Mouse (Mus musculus): ENCODE data around the gene Efna3. TPM values are rescaled to one million over a fixed set of nuclear protein-coding genes. Genes with fewer than 3 reads are reported as not detected.

Efna3 gene
- polyA plus RNA-seq, 1 experiment from 2014 or later, result 2.5 TPM

DNA sequence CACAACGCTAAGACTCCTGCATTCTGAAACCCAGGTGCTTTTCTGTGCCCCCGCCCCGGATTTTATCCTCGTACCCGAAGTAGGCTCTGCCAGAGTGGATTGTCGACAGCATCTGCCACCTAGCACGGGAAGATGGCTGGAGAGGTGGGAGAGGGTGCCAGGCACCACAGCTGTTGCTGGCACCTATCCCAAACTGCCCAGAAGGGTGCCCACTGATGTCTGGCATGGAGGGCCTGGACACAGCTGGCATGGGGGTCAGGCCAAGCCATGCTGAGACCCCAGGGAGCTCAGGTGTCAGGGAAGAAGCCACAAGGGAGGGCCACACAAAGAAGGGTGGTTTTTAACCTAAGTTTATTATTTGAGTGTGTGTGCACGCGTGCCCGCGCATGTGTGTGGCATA lies 10.3 kb upstream of the Efna3 start:
- no peak for DNase-seq (ENCODE audit: low spot score)
- Histone ChIP-seq H3K27me3 (ENCODE audit: insufficient read depth, poor library complexity, severe bottlenecking) (peaks cover 25% of the 10 kb centered on the region), H3K9me3 (no peaks in the 10 kb centered on the region), H3K4me3 (no peak overlapping the region), H3K27ac (no peak overlapping the region), H3K36me3 (peaks cover 28% of the 10 kb centered on the region), H3K4me1 (peaks cover 58% of the 10 kb centered on the region)
- whole genome bisulfite sequencing, result 77% methylated on average over 11 of the region's 11 CpGs

- H3K4me3 ChIP-seq, result no peak overlapping the region
- 61% methylated on average over 12 of the region's 12 CpGs for WGBS
- no peak overlapping the region for H3K27ac ChIP-seq
- peaks cover 61% of the 10 kb centered on the region for H3K4me1 ChIP-seq
- H3K27me3 ChIP-seq (ENCODE audit: insufficient read depth, poor library complexity, severe bottlenecking), result peaks cover 30% of the 10 kb centered on the region
- H3K36me3 ChIP-seq, result peaks cover 28% of the 10 kb centered on the region
- DNase-seq (ENCODE audit: low spot score), result no peak
- H3K9me3 ChIP-seq, result no peaks in the 10 kb centered on the region
Observed at GRCm38 (mm10) chr3:89332476-89332875, 9.7 kb upstream of the Efna3 start.

DNA sequence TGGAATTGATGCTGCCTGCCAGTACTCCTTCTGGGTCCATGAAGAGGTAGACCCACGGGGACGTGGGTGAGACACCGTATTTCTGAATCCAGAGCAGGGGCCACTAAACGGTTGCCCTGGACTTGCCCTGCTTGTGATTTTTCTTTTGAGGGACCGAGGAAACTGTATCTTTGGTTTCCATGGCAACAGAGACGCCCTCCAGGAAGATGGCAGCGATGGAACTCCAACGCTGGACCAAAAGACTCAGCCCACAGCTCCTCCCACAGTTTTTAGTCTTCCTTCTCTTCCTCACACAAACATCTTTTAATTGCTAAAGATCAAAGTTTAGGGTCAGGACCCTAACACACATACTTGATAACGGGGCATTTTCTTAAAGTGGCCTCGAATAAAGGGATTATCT lies 9.2 kb upstream of the Efna3 start:
- H3K9me3 ChIP-seq, result no peaks in the 10 kb centered on the region
- no peak overlapping the region for H3K4me3 ChIP-seq
- peaks cover 61% of the 10 kb centered on the region for H3K4me1 ChIP-seq
- DNase-seq (ENCODE audit: low spot score), result no peak
- H3K27me3 ChIP-seq (ENCODE audit: insufficient read depth, poor library complexity, severe bottlenecking), result peaks cover 35% of the 10 kb centered on the region
- H3K27ac ChIP-seq, result no peak overlapping the region
- 55% methylated on average over 10 of the region's 10 CpGs for WGBS
- H3K36me3 ChIP-seq, result peaks cover 28% of the 10 kb centered on the region

GRCm38 (mm10) chr3:89331561-89331960 lies 8.8 kb upstream of the Efna3 start:
- 65% methylated on average over 13 of the region's 13 CpGs for WGBS
- no peak for DNase-seq (ENCODE audit: low spot score)
- Histone ChIP-seq H3K27me3 (ENCODE audit: insufficient read depth, poor library complexity, severe bottlenecking) (peaks cover 38% of the 10 kb centered on the region), H3K27ac (no peak overlapping the region), H3K36me3 (peaks cover 28% of the 10 kb centered on the region), H3K9me3 (no peaks in the 10 kb centered on the region), H3K4me1 (peaks cover 58% of the 10 kb centered on the region), H3K4me3 (no peak overlapping the region)

GRCm38 (mm10) chr3:89330948-89331347 lies 8.2 kb upstream of the Efna3 start:
- 16% methylated on average over 10 of the region's 10 CpGs for WGBS
- Histone ChIP-seq H3K36me3 (peaks cover 28% of the 10 kb centered on the region), H3K4me3 (0 out of 2 replicates have a peak overlapping the region, but pooled peaks have one; percentile 12), H3K4me1 (peaks cover 52% of the 10 kb centered on the region), H3K27ac (no peak overlapping the region), H3K27me3 (ENCODE audit: insufficient read depth, poor library complexity, severe bottlenecking) (peaks cover 42% of the 10 kb centered on the region), H3K9me3 (no peaks in the 10 kb centered on the region)
- peak; percentile 88 for DNase-seq (ENCODE audit: low spot score)

DNA sequence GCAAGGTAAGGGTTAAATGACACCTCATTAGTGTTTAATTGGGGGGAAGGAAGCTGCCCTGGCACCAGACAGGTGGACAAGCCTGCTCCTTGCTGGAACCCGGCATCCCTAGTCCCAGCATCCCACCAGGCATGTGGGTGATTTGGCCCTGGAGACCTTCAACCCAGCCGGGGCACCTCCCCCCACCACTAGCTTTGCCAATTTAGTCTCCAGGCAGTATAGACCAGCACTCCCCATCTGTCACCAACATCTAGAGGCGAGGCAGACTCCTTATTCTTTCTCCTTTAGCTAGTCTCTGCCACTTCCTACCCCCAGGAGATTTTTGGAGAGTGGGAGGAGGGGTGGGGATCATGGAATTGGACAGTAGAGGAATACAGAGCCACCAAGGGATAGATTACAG lies 7.6 kb upstream of the Efna3 start:
- DNase-seq (ENCODE audit: low spot score), result no peak
- WGBS, result 51% methylated on average over 3 of the region's 3 CpGs
- Histone ChIP-seq H3K4me1 (peaks cover 49% of the 10 kb centered on the region), H3K36me3 (peaks cover 28% of the 10 kb centered on the region), H3K27me3 (ENCODE audit: insufficient read depth, poor library complexity, severe bottlenecking) (peaks cover 37% of the 10 kb centered on the region), H3K27ac (no peak overlapping the region), H3K9me3 (no peaks in the 10 kb centered on the region), H3K4me3 (no peak overlapping the region)

DNA sequence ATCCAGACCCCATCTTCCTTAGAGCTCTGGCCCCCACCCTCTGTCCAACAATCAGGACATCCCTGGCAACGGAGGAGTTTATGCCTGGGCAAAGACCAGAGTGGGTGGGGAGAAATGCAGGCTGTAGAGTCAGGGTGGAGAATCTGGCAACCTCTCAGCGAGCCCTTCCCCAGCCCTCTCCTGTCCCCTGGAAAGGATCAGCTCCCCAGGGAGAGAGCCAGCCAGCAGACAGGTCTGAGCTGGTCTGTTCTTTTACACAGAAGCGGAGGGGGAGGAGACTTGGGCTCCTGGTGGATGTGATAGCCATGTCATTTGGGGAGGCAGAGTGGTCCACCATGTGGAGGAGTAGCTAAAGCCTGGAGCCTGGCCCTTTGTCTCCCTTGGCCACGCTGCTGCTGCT lies 5.9 kb upstream of the Efna3 start:
- no peaks in the 10 kb centered on the region for H3K9me3 ChIP-seq
- H3K4me3 ChIP-seq, result no peak overlapping the region
- peak overlapping the region; percentile 42; the same call in 1 of the 2 replicates for H3K27ac ChIP-seq
- DNase-seq (ENCODE audit: low spot score), result no peak
- peaks cover 49% of the 10 kb centered on the region for H3K4me1 ChIP-seq
- peaks cover 11% of the 10 kb centered on the region for H3K36me3 ChIP-seq
- H3K27me3 ChIP-seq (ENCODE audit: insufficient read depth, poor library complexity, severe bottlenecking), result peaks cover 46% of the 10 kb centered on the region
- 8% methylated on average over 4 of the region's 4 CpGs for WGBS

DNA sequence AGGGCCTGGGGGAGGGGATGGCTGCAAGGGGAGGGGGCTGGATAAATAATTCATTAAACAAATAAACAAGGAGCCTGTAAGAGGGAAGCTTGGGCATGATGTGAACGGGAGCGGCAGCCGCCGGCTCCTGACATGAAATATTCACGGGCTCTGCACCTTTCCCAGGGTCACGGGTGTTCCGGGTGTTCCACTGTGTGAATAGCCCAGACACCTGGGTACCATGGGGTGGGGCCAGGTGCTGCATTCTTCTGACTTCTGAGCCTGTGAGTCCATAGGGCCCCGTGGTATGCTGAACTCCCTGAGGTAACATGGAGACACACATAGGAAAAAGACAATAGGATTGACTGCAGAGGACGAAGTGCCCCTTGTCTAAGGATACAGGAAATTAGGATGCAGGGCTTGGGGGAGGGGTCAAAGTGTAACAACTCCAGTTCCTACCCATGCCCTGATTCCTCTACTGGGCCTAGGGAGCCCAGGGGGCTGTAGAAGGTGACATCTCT lies 4.7 kb upstream of the Efna3 start:
- no peak for DNase-seq (ENCODE audit: low spot score)
- H3K4me1 ChIP-seq, result peaks cover 46% of the 10 kb centered on the region
- WGBS, result 50% methylated on average over 9 of the region's 9 CpGs

DNA sequence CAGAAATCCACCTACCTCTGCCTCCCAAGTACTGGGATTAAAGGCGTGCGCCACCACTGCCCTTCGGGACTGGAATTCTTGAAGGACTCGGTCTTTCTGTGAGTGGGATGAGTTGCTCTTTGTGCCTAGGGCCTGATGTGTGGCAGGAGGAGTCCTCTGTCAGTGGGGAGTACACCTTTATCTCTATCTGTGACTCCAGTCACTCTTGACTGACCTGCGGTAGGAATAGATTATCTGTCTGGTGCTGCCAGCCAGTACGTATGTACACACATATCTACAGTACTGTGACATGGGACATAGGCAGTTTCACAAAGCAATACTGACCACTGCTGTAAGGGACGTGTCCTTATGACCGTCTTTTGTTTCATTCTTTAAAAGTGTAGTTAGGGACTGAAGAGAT lies 3.1 kb upstream of the Efna3 start:
- H3K27ac ChIP-seq, result no peak overlapping the region
- peaks cover 48% of the 10 kb centered on the region for H3K4me1 ChIP-seq
- 81% methylated on average over 8 of the region's 8 CpGs for WGBS
- H3K27me3 ChIP-seq (ENCODE audit: insufficient read depth, poor library complexity, severe bottlenecking), result peaks cover 65% of the 10 kb centered on the region
- H3K4me3 ChIP-seq, result no peak overlapping the region
- H3K36me3 ChIP-seq, result no peaks in the 10 kb centered on the region
- DNase-seq (ENCODE audit: low spot score), result no peak
- no peaks in the 10 kb centered on the region for H3K9me3 ChIP-seq

More for the DNA sequence above, 4.7 kb upstream of the Efna3 start:
- no peaks in the 10 kb centered on the region for H3K36me3 ChIP-seq
- no peak overlapping the region for H3K27ac ChIP-seq
- H3K4me3 ChIP-seq, result no peak overlapping the region
- no peaks in the 10 kb centered on the region for H3K9me3 ChIP-seq
- peaks cover 50% of the 10 kb centered on the region for H3K27me3 ChIP-seq (ENCODE audit: insufficient read depth, poor library complexity, severe bottlenecking)

GRCm38 (mm10) chr3:89322131-89322500 lies 649 bp downstream of the Efna3 start:
- Histone ChIP-seq H3K27me3 (ENCODE audit: insufficient read depth, poor library complexity, severe bottlenecking) (peaks cover 82% of the 10 kb centered on the region), H3K4me1 (peaks cover 50% of the 10 kb centered on the region), H3K4me3 (peak overlapping the region; percentile 76), H3K27ac (peak overlapping the region; percentile 64), H3K36me3 (no peaks in the 10 kb centered on the region), H3K9me3 (no peaks in the 10 kb centered on the region)
- under 1% methylated on average over 14 of the region's 14 CpGs for WGBS
- DNase-seq (ENCODE audit: low spot score), result no peak

DNA sequence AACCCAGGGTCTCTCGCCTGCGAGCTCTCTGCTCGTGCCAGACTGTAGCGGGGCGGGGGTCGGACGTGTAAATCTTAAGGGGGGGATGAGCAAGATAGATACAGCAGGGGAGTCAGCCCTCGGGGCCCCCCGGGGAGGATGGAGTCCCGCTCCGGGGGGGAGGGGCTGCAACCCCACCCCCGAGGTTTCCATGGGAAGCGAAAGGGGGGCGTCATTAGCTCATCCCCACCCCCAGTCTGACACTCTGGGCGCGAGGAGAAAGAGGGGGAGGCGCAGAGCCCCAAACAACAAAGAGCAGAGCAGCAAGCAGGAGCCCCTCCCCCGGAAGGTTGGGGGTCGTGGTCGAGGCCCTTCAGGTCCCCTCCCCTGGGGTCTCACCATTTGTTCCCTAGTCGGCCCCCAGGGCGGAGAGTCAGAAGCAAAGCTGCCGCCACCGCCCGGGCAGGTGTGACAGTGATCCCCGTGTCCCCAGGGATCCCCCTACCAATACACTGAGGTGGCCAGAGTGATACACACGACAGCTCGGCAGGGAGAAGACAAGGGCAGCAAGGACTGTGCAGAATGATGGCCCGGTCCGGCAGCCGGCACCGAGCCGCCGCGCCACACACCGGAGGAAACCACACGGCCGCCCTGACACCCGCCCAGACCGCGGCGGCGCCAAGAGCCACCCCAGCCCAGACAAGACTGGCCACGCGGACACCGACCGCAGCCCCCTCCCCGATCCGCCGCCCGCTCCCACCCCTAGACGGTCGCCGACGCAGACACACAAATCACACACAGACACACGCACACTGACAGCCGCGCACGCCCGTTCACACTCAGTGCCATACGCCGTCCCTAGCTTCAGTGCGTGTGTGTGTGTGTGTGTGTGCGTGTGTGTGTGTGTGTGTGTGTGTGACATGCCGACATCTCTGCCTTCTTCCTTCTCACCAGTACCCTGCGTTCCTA lies 1.3 kb downstream of the Efna3 start:
- DNase-seq (ENCODE audit: low spot score), result no peak
- Histone ChIP-seq H3K27me3 (ENCODE audit: insufficient read depth, poor library complexity, severe bottlenecking) (peaks cover 79% of the 10 kb centered on the region), H3K27ac (peak overlapping the region; percentile 47), H3K4me1 (peaks cover 53% of the 10 kb centered on the region), H3K9me3 (no peaks in the 10 kb centered on the region), H3K36me3 (no peaks in the 10 kb centered on the region), H3K4me3 (peak overlapping the region; percentile 76)
- 1% methylated on average over 66 of the region's 66 CpGs for WGBS

DNA sequence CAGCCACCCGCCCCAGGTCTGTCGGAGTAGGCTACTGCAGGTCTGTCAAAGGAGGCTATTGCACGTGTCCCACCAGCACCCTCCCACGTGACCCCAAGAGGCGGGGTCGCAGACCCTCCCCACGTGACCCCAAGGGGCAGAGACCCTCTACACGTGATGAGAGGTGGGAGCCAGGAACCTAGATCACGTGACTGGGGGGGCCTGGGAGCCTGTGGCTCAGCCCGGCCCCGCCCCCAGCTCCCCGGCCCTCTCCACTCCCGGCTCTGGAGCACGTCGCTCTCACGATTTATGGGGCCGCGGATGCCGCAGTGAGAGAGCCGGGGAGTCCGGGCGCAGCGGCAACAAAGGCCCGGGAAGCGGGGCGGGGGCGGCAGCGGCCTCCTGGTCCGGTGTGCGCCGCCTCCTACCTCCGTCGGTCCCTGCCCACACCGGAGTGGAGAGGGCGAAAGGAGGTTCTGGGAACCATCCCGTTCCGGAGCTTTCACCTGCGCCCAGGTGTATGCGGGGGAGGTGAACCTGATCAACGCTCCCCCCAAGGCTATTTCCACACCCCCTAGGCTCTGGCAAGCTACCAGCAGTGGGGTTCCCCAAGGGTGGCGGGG lies 2.1 kb downstream of the Efna3 start:
- H3K4me3 ChIP-seq, result peak overlapping the region; percentile 76
- DNase-seq (ENCODE audit: low spot score), result no peak
- peaks cover 75% of the 10 kb centered on the region for H3K27me3 ChIP-seq (ENCODE audit: insufficient read depth, poor library complexity, severe bottlenecking)
- H3K36me3 ChIP-seq, result no peaks in the 10 kb centered on the region
- H3K9me3 ChIP-seq, result no peaks in the 10 kb centered on the region
- H3K4me1 ChIP-seq, result peaks cover 61% of the 10 kb centered on the region
- WGBS, result 2% methylated on average over 35 of the region's 41 CpGs
- peak overlapping the region; percentile 47 for H3K27ac ChIP-seq
